Mouse (Mus musculus) hindbrain, embryonic 13.5 days (tissue): Measurements from ENCODE around the gene Aif1. TPM values are rescaled to one million over a fixed set of nuclear protein-coding genes. Genes with fewer than 3 reads are reported as not detected.
A peak's percentile ranks its signal among the peaks of the same experiment; 100 is the strongest.

ENCODE experiments used
- ATAC-seq: fragments of 200-750 bp; cut with Nextera tagmentation; 2 replicates; pipeline ENCODE4 v1.8.0; 2017; ENCODE audit warnings: moderate TSS enrichment; ENCODE audit not compliant: low FRiP score
- H3K27ac ChIP-seq: fragments of 300-500 bp; sonication (generic); 2 replicates; pipeline ENCODE4 v1.5.1; 2015; ENCODE audit warnings: inconsistent platforms, mild to moderate bottlenecking, moderate library complexity
- H3K27me3 ChIP-seq: fragments of 300-500 bp; sonication (generic); 2 replicates; pipeline ENCODE4 v1.6.1; 2015; ENCODE audit warnings: mild to moderate bottlenecking, inconsistent platforms
- H3K36me3 ChIP-seq: fragments of 300-500 bp; sonication (generic); 2 replicates; pipeline ENCODE4 v1.6.1; 2015; ENCODE audit warnings: mild to moderate bottlenecking, inconsistent platforms
- H3K4me1 ChIP-seq: fragments of 300-500 bp; sonication (generic); replicated peaks from 2 replicates; pipeline ENCODE4 v1.6.1; 2015; ENCODE audit warnings: inconsistent platforms
- H3K4me2 ChIP-seq: fragments of 300-500 bp; sonication (generic); 2 replicates; pipeline ENCODE4 v1.6.1; 2015; ENCODE audit warnings: inconsistent platforms, mild to moderate bottlenecking, moderate library complexity
- H3K4me3 ChIP-seq: fragments of 300-500 bp; sonication (generic); 2 replicates; pipeline ENCODE4 v1.5.1; 2015; ENCODE audit warnings: mild to moderate bottlenecking, inconsistent platforms
- H3K9ac ChIP-seq: fragments of 300-500 bp; sonication (generic); 2 replicates; pipeline ENCODE4 v1.6.1; 2015; ENCODE audit warnings: mild to moderate bottlenecking, inconsistent platforms
- H3K9me3 ChIP-seq: fragments of 300-500 bp; sonication (generic); 2 replicates; pipeline ENCODE4 v1.6.1; 2016; ENCODE audit warnings: inconsistent platforms
- WGBS: fragments of 180-500 bp; shearing (Covaris S2); methylation state at CpG from one replicate; pipeline ENCODE4 v1.1.7; 2015; 5-methylcytosine and 5-hydroxymethylcytosine counted together
- polyA plus RNA-seq: library from polyadenylated mRNA; unstranded; fragments of >200 nt; fragmentation: Nextera tagmentation; extraction: Ambion mirVana; gene quantifications from 2 replicates; pipeline ENCODE4 v1.2.1, GENCODE M21; 2015

Gene Aif1
- polyA plus RNA-seq, 1 experiment from 2014 or later = 11.6 TPM

DNA sequence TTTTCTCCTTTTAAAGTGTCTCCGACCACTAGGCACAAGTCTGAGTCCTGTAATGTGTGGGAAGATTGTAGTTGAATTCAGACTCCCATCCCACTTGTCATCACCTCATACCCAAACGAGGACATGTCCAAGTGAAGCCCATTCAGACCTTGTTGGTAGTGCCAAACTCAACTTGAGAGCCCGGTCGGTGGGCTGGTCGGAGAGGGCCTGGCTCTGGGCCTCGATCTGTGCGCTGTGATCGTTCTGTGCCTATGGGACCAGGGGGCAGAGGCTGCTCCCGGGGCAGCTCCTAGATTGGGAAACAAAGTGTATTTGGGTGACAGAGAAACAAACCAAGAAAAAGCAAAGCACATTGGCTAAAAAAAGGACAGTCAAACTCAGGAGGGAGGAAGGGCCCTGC, 22.8 kb downstream of the Aif1 start:
- Histone ChIP-seq H3K4me1 (no peaks in the 10 kb centered on the region), H3K4me3 (no peak overlapping the region), H3K36me3 (peaks cover 98% of the 10 kb centered on the region), H3K4me2 (no peak overlapping the region), H3K27ac (no peak overlapping the region), H3K9ac (no peak overlapping the region), H3K9me3 (no peaks in the 10 kb centered on the region), H3K27me3 (no peaks in the 10 kb centered on the region)
- WGBS = 95% methylated on average over 9 of the region's 9 CpGs
- no peak for ATAC-seq

DNA sequence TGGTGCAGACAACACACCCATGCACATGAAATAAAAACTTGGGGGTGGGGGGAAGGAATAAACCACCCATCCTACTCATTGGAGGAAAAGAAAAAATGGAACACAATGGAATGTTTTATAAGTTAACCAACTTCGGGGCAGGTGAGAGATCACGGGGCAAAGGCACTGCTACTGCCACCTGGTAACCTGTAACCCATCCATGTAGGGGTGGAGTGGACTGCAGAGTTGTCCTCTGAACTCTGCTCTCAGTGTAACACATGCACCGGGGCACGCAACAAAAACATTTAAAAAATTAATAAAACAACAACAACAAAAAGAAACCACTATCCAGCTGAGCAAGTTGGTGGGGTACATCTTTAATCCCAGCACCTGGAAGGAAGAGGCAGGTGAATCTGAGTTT, 23.7 kb downstream of the Aif1 start:
- no peak overlapping the region for H3K4me2 ChIP-seq
- no peaks in the 10 kb centered on the region for H3K9me3 ChIP-seq
- no peak overlapping the region for H3K27ac ChIP-seq
- WGBS = 96% methylated on average over 4 of the region's 4 CpGs
- H3K36me3 ChIP-seq = peaks cover 97% of the 10 kb centered on the region
- H3K4me3 ChIP-seq = no peak overlapping the region
- no peak for ATAC-seq
- no peaks in the 10 kb centered on the region for H3K4me1 ChIP-seq
- H3K27me3 ChIP-seq = no peaks in the 10 kb centered on the region
- H3K9ac ChIP-seq = no peak overlapping the region

DNA sequence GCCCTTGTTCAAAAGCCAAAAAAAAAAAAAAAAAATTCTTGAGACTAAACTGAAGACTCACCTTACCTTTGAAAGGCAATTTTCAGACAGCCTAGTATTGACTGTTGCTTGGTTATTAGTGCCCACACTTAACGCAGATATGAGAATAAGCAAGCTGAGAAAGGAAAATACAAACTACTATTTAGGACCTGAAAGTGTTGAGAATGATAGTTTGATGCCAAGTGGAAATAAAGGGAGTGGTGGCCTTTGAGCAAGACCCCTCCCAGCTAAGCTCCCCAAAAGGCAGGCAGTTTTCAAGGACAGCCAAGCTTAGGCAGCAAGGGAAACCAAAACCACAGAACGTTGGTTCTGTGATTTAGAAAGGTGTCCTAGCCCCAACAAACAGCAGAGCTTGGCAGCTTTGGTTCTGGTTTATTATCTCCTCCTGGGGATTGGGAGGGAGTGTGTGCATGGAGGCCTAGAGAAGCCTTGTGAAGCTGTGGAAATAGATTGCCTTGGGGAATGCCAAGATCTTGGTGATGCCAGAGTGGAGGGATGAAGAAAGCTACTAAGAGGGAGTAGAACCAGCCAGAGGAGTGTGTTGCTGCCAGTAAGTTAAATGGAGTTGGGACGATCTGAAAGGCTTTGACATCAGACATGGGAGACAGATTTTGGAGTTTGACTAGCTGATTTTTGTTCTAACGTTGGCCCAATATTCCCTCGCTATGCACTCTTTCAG, 27.8 kb downstream of the Aif1 start:
- no peaks in the 10 kb centered on the region for H3K27me3 ChIP-seq
- no peak for ATAC-seq
- H3K9me3 ChIP-seq = no peaks in the 10 kb centered on the region
- H3K4me2 ChIP-seq = no peak overlapping the region
- H3K4me1 ChIP-seq = no peaks in the 10 kb centered on the region
- H3K4me3 ChIP-seq = no peak overlapping the region
- H3K27ac ChIP-seq = no peak overlapping the region
- peaks cover 97% of the 10 kb centered on the region for H3K36me3 ChIP-seq
- 76% methylated on average over 5 of the region's 5 CpGs for WGBS
- no peak overlapping the region for H3K9ac ChIP-seq

DNA sequence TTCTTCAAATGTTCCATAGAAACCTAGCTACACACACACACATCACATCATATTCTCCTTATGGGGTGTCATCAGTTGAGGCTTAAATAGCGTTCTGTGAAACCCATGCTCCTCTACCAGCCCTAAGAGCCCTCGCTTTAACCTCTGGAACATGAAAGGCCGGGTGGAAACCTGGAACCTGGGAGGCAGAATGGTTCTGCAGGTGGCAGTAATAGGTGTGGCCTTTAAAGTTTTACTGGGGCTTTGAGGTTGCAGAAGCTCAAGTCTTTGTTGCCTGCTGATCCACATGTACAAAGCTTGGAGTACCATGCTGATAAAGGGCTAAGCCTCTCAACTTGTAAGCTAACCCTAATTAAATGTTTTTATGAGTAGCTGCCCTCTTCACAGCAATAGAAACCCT, 28.5 kb downstream of the Aif1 start:
- no peak for ATAC-seq
- 63% methylated on average over 3 of the region's 3 CpGs for WGBS
- no peaks in the 10 kb centered on the region for H3K9me3 ChIP-seq
- H3K27ac ChIP-seq = 0 out of 2 replicates have a peak overlapping the region, but pooled peaks have one; percentile 72
- no peaks in the 10 kb centered on the region for H3K4me1 ChIP-seq
- H3K9ac ChIP-seq = no peak overlapping the region
- no peak overlapping the region for H3K4me3 ChIP-seq
- no peak overlapping the region for H3K4me2 ChIP-seq
- peaks cover 97% of the 10 kb centered on the region for H3K36me3 ChIP-seq
- no peaks in the 10 kb centered on the region for H3K27me3 ChIP-seq

DNA sequence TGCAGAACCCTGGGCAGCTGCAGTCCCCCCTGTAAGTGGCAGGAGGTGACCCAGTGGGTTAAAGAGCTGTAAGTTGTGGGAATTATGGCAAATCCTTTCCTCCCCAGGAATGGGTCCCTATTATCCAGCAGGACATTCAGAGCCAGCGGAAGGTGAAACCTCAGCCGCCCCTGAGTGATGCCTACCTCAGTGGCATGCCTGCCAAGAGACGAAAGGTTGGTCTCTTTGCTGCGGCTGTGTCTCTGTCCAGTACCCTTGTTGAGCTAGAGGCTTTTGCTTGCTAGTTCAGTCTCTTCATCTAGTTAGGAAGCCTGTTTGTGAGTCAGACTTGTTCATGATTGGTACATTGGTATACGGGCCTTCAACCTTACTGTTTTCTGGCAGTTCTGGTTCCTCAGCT, 29.7 kb downstream of the Aif1 start:
- H3K27ac ChIP-seq = no peak overlapping the region
- no peaks in the 10 kb centered on the region for H3K9me3 ChIP-seq
- no peak overlapping the region for H3K4me2 ChIP-seq
- peaks cover 97% of the 10 kb centered on the region for H3K36me3 ChIP-seq
- 0 out of 2 replicates have a peak overlapping the region, but pooled peaks have one; percentile 24 for H3K9ac ChIP-seq
- ATAC-seq = no peak
- H3K4me1 ChIP-seq = no peaks in the 10 kb centered on the region
- H3K27me3 ChIP-seq = no peaks in the 10 kb centered on the region
- no peak overlapping the region for H3K4me3 ChIP-seq
- WGBS = 86% methylated on average over 5 of the region's 5 CpGs

DNA sequence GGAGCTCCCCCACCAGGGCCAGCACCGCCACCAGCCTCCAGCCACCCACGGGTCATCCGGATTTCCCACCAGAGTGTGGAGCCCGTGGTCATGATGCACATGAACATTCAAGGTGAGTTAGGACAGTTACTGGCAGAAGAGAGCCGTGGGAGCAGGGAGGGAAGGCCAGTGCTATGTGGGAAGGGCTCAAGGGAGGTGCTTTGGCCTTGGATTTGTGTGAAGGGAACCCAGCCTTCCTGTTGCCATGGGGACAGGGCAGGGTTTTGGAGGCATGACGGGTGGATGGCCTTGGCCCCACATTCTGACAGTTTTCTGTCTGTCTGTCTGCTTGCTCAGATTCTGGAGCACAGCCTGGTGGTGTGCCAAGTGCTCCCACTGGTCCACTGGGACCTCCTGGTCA, 33.9 kb downstream of the Aif1 start:
- Histone ChIP-seq H3K4me3 (no peak overlapping the region), H3K27me3 (no peaks in the 10 kb centered on the region), H3K36me3 (peaks cover 88% of the 10 kb centered on the region), H3K9ac (no peak overlapping the region), H3K4me1 (peaks cover 24% of the 10 kb centered on the region), H3K4me2 (no peak overlapping the region), H3K27ac (no peak overlapping the region), H3K9me3 (no peaks in the 10 kb centered on the region)
- WGBS = 90% methylated on average over 6 of the region's 6 CpGs
- ATAC-seq = no peak

DNA sequence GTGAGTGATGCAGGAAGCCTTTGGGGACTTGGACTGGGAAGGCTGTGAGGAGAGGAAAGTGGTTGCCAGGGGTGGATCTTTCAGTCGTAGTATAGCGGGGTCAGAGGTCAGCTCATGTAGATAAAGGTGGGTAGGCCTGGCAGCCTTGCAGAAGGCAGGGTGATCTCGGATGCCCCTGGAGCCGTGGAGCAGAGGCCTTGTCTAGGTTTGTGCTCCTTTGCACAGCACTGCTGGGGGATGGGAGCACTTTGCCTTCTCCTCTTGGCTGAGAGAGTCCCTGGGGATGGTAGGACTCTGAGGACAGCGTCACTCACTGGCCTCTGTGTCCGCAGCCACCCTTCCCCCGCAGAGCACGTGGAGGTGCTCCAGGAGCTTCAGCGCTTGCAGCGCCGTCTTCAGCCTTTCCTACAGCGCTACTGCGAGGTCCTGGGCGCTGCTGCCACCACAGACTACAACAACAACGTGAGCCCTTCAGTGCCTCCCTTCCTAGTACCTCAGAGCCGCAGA, 35.3 kb downstream of the Aif1 start:
- H3K4me3 ChIP-seq = no peak overlapping the region
- 79% methylated on average over 16 of the region's 16 CpGs for WGBS
- ATAC-seq = no peak
- no peaks in the 10 kb centered on the region for H3K9me3 ChIP-seq
- H3K27ac ChIP-seq = no peak overlapping the region
- H3K9ac ChIP-seq = no peak overlapping the region
- peaks cover 74% of the 10 kb centered on the region for H3K36me3 ChIP-seq
- H3K4me2 ChIP-seq = no peak overlapping the region
- peaks cover 34% of the 10 kb centered on the region for H3K4me1 ChIP-seq
- no peaks in the 10 kb centered on the region for H3K27me3 ChIP-seq

DNA sequence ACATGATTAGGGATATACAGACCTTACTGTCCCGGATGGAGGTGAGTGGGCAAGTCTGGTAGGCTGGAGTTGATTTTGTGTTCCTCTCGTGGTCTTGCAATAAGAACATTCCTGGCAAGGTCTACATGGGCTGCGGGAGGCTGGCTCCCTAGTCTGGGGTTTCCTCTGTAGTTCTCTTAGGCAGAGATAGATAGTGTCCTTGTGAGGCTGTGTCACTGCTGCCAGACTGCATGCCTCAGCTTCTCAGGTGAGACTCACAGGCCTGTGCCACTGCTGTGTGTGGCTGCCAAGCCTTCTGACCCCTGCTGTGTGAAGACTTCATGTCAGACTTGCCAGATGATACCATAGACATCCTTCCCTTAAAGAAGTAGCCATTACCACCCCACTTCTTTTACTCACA, 36.6 kb downstream of the Aif1 start:
- peaks cover 61% of the 10 kb centered on the region for H3K36me3 ChIP-seq
- no peak overlapping the region for H3K4me2 ChIP-seq
- 93% methylated on average over 3 of the region's 3 CpGs for WGBS
- H3K9me3 ChIP-seq = no peaks in the 10 kb centered on the region
- H3K4me3 ChIP-seq = no peak overlapping the region
- H3K27ac ChIP-seq = no peak overlapping the region
- no peak for ATAC-seq
- H3K27me3 ChIP-seq = no peaks in the 10 kb centered on the region
- H3K4me1 ChIP-seq = peaks cover 34% of the 10 kb centered on the region
- H3K9ac ChIP-seq = peak overlapping the region; percentile 43

DNA sequence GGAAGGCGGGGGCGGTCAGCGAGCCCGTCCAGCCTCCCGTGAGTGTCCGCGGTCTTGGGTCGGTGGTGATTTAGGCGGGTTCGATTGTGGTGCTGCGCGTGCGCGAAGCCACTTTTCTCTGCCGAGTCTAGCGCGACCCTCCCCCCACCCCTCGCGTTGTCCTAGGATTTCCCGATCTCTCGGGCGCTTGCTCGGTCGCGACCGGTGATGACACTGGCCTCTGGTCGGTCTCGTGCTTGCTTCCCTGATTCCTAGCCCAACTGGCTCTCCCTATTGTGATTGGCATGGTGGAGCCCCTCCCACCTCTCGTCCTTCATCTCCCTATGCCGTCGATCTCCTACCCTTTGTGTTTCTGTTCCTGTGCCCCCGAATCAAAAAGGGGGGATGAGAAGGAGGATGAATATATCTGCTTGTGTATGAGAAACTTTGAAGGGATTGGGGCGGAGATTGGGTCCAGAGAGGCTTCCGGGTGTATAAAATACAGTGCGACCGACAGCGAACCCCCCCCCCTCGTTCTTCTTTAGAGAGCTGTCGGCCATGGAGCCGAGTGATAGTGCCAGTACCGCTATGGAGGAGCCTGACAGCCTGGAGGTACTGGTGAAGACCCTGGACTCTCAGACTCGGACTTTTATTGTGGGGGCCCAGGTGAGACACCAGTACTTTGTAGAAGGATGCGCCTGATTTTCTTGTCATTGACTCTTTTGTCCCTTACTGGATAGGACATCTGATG, 40.1 kb downstream of the Aif1 start:
- WGBS = 1% methylated on average over 43 of the region's 43 CpGs
- Histone ChIP-seq H3K9me3 (no peaks in the 10 kb centered on the region), H3K4me1 (peaks cover 34% of the 10 kb centered on the region), H3K27me3 (no peaks in the 10 kb centered on the region), H3K4me3 (peak overlapping the region; percentile 74), H3K4me2 (peak overlapping the region; percentile 97), H3K9ac (peak overlapping the region; percentile 87), H3K27ac (peak overlapping the region; percentile 95), H3K36me3 (peaks cover 26% of the 10 kb centered on the region)
- ATAC-seq = peak; percentile 77

DNA sequence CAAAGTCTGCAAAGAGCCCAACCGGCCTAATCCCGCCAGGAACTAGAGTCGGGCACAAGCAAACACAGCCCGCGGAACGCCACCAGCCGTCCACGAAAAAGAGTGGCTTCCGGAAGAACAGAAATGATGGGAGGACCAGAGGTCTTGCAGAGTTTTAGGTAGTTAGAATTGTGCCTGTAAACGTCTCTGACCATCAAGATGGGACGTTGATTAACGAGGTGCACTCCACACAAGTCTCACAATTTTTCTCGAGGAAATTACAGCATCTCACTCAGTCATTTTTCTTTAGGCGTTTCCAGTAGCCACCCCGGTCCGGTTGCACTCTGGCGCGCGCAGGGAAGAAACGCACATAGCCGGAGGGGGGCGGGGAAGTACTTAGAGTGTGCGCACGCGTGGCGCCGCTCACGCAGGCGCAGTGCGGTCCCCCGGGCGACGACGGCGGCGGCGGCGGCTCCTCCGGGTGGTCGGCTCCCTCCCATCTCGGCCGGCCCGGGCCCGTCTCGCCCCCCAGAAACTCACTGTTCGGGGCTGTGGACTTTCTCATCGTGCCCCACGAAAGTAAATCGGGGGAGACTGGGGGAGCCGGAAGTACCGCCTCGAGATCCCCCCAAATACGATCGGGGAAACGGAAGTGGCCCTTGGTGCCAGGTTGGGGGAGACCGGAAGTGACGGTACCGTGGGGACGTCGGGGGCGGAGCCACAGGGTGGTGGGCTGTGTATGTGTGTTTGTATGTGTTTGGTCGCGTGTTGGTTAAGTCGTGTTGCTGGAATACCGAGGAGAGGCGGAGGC, 40.9 kb downstream of the Aif1 start, which contains the start of gene Bag6:
Gene Bag6, plus strand, starts transcription at position 378 of the 790 bp plus-strand sequence.
- Histone ChIP-seq H3K36me3 (peaks cover 24% of the 10 kb centered on the region), H3K4me2 (peak within 1 kb of the TSS; percentile 97), H3K4me1 (peaks cover 34% of the 10 kb centered on the region), H3K27ac (peak within 1 kb of the TSS; percentile 95), H3K9me3 (no peaks in the 10 kb centered on the region), H3K4me3 (peak within 1 kb of the TSS; percentile 74), H3K9ac (peak within 1 kb of the TSS; percentile 87), H3K27me3 (no peaks in the 10 kb centered on the region)
- ATAC-seq = peak; percentile 95
- WGBS = under 1% methylated on average over 66 of the region's 66 CpGs

DNA sequence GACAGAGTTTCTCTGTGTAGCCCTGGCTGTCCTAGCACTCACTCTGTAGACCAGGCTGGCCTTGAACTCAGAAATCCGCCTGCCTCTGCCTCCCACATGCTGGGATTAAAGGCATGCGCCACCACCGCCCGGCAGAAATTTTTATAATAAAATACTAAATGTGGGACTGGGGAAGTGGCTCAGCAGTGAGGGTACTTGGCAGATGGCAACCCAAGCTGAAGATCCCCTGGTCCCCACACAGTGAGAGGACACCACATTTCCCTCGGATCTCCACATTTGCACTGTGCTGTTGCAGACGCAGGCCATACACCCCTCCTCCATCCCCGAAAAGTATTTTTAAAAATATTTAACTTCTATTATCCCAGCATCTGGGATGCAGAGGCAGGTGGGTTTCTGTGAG, 42.4 kb downstream of the Aif1 start:
- Histone ChIP-seq H3K27ac (no peak overlapping the region), H3K36me3 (peaks cover 13% of the 10 kb centered on the region), H3K4me2 (no peak overlapping the region), H3K9ac (no peak overlapping the region), H3K4me1 (peaks cover 26% of the 10 kb centered on the region), H3K9me3 (no peaks in the 10 kb centered on the region), H3K4me3 (no peak overlapping the region), H3K27me3 (no peaks in the 10 kb centered on the region)
- ATAC-seq = no peak
- 95% methylated on average over 7 of the region's 7 CpGs for WGBS

DNA sequence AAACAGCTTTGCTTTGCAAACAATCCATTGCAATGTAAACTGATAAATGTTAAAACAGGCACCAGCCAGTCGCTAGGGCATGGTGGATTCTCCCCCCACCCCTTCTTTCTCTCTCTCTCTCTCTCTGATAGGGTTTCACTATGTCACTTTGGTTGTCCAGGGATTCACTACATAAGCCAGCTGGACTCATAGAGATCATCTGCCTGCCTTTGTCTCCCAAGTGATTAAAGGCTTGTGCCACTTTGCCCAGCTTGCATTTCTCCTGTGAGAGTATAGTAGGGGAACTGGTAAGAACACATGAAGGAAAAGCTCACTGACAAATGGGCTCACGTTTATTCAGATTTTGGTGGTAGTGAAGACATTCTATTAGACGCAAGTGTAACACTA, 43.7 kb downstream of the Aif1 start:
- Histone ChIP-seq H3K9me3 (no peaks in the 10 kb centered on the region), H3K27me3 (no peaks in the 10 kb centered on the region), H3K4me2 (no peak overlapping the region), H3K36me3 (peaks cover 12% of the 10 kb centered on the region), H3K9ac (no peak overlapping the region), H3K4me3 (no peak overlapping the region), H3K27ac (no peak overlapping the region), H3K4me1 (peaks cover 24% of the 10 kb centered on the region)
- WGBS = 78% methylated on average over 3 of the region's 3 CpGs
- no peak for ATAC-seq
